Mouse (Mus musculus): ENCODE measurements around the gene Slc15a4.

Slc15a4 gene

DNA sequence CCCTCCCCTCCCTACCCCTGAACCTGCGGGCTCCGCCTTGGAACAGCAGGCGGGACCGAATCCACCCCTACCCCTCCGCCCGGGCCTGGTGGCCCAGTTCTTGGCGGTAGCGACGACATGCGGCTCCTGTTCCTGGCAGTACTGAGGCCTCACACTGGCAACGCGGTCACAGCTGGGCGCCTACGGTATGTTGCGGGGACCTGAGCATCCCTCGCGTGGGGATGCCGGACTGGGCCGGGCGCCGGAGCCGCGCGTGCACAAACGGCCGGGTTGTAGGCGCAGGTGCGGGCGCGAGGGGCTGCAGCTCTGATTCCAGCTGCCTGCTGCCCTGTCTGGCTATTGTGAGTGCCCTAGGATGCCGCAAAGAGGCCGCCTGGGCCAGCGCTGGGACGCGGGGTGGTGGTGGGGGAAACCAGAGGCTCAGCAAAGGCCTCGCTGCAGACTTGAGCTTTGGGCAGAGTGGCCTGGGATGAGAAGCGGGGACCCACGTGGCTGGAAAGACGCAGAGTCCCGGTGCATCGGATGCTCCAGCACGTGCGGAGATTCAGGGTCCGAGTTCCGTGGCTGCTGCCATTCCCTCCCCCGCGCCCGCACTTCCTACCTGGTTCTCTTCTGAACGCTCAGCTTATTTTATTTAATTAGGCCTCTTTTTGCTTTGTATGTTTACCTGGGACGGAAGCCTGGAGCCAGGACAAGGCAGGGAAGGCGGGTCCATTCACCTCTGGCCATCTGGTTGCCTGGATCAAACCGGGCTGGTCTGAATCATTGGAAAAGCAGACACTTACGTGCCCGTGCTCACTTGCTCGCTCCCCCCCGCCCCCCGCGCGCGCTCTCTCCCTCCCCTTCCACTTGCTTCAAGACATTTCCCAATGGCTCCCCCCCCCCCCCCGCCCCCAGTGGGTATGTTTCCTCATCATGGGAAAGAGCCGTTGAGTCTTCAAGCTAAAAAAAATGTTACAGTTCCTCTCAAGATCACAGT, at the start of gene Slc15a4, which contains the start of gene Glt1d1:
Gene Slc15a4, minus strand, starts transcription at position 731 of the 979 bp plus-strand sequence.
Gene Glt1d1, plus strand, starts transcription at position 96 of the 979 bp plus-strand sequence.
- CTCF ChIA-PET: interaction anchor here (1.0 kb wide), 1 partner anchor 25 kb away, joined by 11 read pairs; no protein-coding TSS in a partner anchor

DNA sequence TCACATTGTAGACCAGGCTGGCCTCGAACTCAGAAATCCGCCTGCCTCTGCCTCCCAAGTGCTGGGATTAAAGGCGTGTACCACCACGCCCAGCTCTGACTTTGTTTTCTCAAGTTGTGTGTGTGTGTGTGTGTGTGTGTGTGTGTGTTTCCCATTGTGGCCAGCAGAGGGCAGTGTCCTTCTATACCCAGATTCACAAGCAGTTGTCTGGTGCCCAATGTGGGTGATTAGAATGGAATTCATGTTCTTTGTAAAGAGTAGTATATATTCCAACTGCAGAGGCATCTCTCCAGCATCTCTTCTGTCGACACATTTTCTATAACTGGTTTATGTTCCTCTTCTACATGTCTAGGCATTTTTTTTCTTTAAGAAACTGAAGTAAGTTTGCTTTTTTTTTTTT, 45.8 kb upstream of the Slc15a4 start:
- CTCF ChIA-PET: no interaction called here

DNA sequence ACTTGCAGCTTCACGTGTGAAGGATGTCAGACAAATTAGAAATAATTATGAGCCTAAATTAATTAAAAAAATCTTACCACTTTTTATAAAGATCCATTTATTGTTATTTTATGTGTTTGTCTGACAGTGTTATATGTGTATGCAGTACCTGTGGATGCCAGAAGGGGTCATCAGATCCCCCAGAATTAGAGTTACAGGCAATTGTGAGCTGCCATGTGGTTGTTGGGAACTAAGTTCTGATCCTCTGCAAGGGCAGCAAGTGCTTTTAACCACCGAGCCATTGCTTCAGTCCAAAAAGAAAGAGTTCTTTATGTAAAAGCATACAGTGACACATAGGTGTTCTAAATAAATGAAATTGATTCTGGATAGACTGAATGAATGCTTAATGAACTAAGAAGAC, 44.9 kb upstream of the Slc15a4 start:
- CTCF ChIA-PET: no interaction called here

DNA sequence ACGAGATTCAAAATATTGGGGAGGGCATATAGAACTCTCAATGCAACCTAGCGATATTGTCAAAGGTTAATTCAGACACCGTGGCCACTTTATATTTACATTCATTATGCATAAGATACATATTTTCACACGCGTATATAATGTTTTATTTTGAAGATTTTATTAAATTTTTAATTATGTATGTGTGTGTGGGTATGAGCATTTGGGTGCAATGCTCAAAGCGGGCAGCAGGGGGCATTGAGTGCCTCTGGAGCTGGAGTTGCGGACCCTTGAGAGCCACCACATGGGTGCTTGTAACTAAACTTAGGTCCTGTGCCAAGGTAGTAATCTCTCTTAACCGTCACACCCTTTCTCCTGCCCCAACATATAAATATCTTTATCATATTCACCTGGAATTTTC, 41.2 kb upstream of the Slc15a4 start:
- CTCF ChIA-PET: no interaction called here

DNA sequence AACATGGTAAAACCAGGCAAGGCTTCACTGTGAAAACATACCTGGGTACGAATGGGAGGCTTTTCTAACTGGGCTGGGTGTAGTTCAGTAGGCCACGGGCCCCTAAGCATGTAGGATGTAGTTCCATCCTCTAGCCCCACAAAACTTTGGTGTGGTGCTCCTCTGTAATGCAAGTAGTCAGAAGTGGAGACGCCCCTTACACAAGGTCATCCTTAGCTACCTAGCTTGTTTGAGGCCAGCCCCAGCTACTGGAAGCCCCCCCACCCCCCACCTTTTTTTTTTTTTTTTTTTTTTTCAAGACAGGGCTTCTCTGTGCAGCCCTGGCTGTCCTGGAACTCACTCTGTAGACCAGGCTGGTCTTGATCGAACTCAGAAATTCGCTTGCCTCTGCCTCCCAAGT, 28.3 kb upstream of the Slc15a4 start:
- CTCF ChIA-PET: no interaction called here

DNA sequence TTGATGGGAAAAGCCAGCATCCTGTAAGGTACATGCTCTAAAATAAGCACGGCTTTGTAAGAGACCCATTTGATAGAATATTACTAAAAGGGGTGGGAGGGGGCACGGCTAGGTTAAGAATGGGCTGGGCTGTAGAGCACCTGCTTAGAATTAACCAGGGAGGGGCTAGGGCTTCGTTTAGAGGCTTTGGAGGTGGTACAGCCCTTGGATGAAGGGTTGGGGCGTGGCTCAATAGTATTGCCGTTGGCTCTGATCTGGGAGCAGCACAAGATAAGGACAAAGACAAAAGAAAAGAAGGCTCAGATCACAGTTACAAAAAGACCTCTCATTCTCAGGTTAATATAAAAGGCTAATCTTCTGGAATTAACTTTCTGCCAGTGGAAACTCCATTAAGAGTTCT, 27.6 kb upstream of the Slc15a4 start:
- CTCF ChIA-PET: no interaction called here

DNA sequence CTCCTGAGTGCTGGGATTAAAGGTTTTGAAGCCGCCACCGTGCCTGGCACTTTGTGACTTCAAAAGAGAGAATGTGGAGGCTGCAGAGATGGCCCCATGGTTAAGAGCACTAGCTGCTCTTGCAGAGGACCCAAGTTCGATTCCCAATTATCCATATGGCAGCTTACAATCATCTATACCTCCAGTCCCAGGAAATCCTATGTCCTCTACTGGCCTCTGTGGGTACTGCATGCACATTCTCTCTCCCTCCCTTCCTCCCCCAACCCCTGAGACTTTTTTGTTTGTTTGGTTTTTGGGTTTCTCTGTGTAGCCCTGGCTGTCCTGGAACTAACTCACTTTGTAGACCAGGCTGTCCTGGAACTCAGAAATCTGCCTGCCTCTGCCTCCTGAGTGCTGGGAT, 26.6 kb upstream of the Slc15a4 start:
- CTCF ChIA-PET: interaction anchor here (1.1 kb wide), 1 partner anchor 11 kb away, joined by 4 read pairs; no protein-coding TSS in a partner anchor

DNA sequence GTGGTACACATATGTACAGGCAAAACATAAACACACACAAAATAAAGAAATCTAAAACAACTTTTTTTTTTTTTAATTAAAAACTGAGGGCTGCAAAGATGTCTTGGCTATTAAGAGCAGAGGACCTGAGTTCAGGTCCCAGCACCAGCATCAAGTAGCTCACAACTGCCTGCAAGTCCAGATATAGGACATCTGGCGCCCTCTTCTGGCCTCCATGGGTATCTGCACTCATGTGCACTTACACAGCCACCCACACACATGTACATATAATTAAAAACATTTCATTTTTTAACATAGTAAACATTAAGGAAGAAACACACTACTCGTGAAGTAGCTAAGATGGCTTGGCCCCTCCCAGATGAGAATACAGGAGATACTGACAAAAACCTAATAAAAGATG, 25.6 kb upstream of the Slc15a4 start:
- CTCF ChIA-PET: interaction anchor here (1.1 kb wide), 1 partner anchor 10 kb away, joined by 4 read pairs; no protein-coding TSS in a partner anchor

DNA sequence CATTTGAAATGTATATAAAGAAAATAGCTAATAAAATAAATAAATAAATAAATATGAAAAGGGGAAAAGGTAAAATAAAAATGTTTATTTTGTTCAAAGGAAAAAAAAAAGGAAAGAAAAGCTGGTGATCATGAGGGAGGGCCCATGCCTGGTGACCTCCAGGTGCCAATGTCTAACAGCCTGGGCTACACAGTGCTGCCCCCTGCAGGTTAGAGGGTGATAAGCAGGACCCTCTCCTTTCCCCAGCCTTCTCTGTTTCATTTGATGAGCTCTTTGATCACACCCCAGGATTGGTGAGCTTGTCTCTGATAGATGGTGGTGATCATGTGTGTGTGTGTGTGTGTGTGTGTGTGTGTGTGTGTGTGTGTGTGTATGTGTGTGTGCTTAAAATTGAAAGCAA, 16.4 kb upstream of the Slc15a4 start:
- CTCF ChIA-PET: interaction anchor here (0.6 to 1.7 kb wide), 3 partner anchors 10 to 24 kb away, joined by 3 to 5 read pairs (median 4); no protein-coding TSS in a partner anchor

DNA sequence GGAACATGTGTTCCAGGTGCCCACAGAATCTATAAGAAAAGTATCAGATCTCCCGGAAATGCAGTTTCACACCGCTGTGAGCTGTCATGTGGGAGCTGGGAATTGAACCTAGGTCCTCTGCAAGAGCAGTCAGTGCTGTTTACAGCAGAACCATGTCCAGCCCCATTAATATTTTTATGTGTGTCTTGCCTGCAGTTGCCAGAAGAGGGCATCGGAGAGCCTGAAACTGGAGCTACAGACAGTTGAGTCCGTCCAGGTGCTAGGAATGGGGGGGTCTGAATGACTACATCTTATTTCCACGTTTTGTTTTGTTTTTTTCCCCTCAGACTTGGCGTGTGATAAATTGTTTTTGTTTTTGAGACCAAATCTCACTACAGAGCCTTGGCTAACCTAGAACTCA, 15.3 kb upstream of the Slc15a4 start:
- CTCF ChIA-PET: interaction anchor here (0.7 to 1.7 kb wide), 2 partner anchors 11 to 103 kb away, joined by 4 to 5 read pairs; no protein-coding TSS in a partner anchor

DNA sequence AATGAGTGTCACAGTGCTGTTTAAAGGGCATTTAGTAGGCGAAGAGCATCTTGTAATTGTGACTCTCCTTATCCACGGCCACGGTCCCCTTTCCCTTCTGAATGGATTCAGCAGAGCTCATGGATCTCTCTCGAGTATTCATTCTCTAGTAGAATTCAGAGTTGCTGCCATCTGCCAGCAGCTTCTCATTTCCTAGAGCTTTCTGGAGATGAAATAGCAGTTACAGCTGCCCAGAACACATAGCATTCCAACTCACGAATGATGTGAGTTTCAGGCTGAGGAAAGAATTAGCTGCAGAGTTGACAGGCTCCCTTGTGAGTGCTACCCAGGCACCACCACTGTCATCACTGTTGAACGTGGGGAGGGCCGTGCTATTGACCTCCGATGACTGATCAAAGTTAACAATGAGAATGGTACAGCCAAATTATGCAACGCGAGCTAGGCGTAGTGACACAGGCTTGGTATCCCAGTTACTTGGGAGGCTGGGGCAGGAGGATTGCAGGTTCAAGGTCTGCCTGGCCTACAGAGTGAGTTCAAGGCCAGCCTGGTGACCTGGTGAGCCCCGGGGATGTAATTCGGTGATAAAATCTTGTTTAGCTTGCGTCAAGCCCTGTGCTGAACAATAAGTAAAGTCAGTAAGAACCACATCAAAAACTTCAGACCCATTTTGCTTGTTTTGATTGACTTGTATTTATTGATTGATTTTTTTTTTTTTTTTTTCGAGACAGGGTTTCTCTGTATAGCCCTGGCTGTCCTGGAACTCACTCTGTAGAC, 8.7 kb upstream of the Slc15a4 start:
- CTCF ChIA-PET: interaction anchor here (0.5 kb wide), 1 partner anchor 27 kb away, joined by 3 read pairs; no protein-coding TSS in a partner anchor

DNA sequence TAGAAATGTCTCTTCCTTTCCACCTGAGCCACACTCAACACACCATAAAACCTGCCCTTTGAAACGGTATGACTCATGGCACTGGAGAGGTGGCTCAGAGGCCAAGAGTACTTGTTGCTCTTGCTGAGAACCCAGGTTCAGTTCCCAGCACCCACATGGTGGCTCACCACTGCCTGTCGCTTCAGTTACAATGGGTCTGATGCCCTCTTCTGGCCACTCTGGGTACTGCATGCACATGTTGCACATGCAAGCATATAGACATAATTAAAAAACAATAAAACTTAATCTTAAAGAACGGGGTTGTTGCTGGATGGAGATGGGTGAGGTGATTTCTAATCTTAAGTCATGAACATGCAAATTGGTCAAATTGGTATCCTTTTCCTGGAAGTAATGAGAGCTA, 7.7 kb upstream of the Slc15a4 start:
- CTCF ChIA-PET: no interaction called here

DNA sequence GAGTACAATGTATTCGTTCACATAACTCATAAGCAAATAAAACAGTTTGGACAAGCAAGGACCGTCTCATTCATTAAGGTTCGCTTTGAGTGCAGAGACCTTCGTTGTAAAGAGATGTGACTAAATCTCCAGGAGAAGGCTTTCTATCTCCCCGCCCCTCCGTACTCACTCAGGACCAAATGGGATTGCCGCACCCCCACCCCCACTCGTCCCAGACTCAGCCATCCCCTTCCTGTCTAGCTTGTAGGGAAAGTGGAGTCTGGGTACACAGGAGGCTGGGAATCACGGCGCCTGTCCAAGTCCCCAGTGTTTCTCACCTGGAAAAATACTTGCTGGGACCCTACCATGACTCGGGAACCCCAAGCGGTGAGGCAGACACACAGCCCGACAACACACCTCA, 6.9 kb upstream of the Slc15a4 start:
- CTCF ChIA-PET: interaction anchor here (0.6 kb wide), 2 partner anchors 16 to 48 kb away, joined by 4 to 5 read pairs; no protein-coding TSS in a partner anchor

DNA sequence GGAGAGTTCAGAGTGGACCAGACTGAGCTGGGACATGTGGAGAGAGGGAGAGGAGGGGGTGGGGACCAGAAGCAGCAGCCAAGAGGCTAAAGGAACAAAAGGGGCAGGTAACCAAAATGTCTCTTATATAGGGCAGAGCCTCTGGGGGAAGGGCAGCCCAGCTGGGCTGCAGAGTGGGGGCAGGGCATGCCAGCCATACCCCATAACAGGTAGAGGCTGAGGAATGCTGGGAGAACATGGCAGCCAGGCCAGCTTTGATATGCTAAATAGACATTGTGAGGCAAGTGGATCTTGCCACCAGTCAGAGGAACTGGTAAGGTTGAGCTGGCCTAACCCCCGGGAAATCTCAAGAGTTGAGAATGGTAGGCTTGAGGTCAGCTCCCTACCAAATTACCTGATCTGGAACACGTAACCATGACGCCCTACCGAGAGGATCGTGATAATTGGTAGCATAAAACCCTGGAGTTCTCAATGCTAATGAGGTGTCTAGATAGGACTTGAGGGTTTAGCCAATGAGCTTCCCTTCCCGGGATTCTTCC, 6.4 kb upstream of the Slc15a4 start:
- CTCF ChIA-PET: interaction anchor here (0.6 to 0.7 kb wide), 3 partner anchors 14 to 47 kb away, joined by 4 to 6 read pairs (median 5); no protein-coding TSS in a partner anchor

DNA sequence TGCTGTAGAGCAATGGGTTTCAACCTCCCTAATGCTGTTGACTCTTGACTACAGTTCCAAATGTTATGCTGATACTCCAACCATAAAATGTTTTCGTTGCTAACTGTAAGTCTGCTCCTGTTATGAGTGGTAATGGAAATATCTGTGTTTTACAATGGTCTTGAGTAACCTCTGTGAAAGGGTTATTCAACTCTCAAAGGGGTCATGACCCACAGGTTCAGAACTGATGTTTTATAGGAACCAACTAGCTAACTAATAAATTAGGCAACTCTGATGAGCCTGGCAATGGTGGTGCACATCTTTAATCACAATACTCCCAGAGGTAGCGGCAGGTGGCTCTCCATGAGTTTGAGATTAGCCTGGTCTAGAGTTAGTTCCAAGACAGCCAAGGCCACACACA, 5.5 kb upstream of the Slc15a4 start:
- CTCF ChIA-PET: interaction anchor here (0.6 kb wide), 1 partner anchor 11 kb away, joined by 5 read pairs; no protein-coding TSS in a partner anchor

DNA sequence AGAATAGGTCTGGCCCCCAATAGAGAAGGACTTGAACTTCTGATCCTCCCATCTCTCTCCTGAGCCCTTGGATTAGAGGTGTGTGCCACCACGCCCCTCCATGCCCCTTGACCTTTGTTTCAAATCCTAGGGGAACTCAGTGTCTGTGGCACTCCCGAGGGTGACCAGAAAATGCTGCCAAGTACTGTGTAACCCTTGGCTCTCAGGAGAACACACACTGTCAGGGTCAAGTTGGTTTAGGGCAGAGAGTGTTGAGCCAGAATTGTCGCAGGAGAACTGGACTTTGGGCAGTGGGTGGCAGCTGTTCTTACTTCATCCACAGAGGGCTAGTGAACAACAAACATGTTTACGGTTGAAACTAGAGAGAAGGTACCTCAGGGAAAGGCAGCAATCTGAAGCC, 4.9 kb upstream of the Slc15a4 start:
- CTCF ChIA-PET: interaction anchor here (0.6 kb wide), 1 partner anchor 11 kb away, joined by 5 read pairs; no protein-coding TSS in a partner anchor

DNA sequence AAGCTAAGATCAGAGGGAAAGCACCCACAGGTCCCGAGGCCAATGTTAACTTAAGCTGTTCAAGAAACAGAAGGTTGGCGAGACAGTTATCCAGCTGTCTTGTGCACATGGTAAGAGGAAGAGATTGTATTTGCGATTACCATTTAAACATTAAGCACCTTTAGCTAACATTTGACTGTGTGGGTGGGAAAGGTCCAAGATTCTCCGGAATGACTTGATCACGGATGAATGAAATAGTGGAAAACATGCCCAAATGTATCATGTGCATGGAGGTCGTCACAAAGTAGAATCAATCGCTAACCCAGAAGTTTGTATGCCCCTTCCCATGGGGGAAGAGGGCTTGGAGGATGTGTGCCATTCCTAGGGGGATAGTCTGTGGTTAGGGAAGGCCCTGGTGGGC, 969 bp upstream of the Slc15a4 start:
- CTCF ChIA-PET: interaction anchor here (0.5 kb wide), 1 partner anchor 107 kb away, joined by 3 read pairs; no protein-coding TSS in a partner anchor

DNA sequence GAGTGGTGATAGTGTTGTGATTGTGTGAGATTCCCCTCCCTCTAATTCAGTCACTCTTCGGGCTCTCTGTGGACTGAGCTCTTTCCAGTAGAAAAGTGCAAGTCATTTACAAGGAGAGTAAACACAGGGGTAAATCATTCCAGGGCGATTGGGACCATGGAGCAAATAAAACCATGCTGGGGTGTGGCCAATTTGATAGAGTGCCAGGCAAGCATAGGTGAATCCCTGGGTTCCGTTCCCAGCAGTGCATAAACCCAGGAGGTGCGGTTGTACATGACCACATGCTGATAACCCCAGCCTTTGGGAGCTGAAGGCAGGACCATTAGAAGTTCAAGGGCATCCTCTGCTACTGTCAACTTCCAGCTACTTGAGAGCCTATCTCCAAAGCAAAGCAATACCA, 491 bp upstream of the Slc15a4 start:
- CTCF ChIA-PET: interaction anchor here (0.5 to 1.0 kb wide), 2 partner anchors 26 to 107 kb away, joined by 3 to 11 read pairs; no protein-coding TSS in a partner anchor

DNA sequence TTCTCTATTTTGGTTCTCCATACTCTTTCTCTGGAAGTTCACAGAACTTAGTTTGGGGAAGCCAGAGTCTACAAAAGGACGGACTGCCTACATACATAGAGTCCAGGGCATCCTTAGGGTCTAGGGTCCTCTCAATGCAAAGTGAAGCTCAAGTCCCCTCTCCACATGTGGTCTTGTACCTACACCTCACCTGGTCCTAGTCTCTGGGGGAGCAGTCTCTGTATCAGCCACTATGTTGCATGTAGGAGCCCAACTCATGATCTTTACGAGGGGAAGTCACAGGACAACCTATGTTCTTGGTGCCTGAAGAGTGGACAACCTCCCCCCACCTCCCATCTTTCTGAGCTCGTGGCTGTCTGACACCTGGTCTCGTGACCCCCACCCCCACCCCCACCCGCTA, 1.0 kb downstream of the Slc15a4 start:
- CTCF ChIA-PET: no interaction called here

DNA sequence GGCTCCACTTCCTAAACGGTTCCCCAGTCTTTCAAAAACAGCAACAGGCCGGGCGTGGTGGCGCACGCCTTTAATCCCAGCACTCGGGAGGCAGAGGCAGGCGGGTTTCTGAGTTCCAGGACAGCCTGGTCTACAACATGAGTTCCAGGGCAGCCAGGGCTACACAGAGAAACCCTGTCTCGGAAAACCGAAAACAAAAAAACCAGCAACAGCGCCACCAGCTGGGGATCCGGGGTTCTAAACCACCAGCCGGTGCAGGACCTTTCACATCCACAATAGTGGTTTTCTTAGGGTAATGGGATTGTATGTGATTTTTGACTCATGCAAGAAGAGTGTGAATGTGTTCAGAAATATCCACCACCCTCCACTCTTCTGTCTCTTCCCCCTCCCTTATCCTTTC, 5.5 kb downstream of the Slc15a4 start:
- CTCF ChIA-PET: no interaction called here

Measured in spleen, embryonic (tissue).